Mouse (Mus musculus) ovary, postnatal 36 days (tissue): ENCODE data around the gene Adra1b.
A peak's percentile ranks its signal among the peaks of the same experiment; 100 is the strongest.

Source experiments
- DNase-seq: peaks from one replicate; pipeline ENCODE4 v3.0.0; 2022; ENCODE audit warnings: low spot score, mixed read lengths

The Adra1b gene

DNA sequence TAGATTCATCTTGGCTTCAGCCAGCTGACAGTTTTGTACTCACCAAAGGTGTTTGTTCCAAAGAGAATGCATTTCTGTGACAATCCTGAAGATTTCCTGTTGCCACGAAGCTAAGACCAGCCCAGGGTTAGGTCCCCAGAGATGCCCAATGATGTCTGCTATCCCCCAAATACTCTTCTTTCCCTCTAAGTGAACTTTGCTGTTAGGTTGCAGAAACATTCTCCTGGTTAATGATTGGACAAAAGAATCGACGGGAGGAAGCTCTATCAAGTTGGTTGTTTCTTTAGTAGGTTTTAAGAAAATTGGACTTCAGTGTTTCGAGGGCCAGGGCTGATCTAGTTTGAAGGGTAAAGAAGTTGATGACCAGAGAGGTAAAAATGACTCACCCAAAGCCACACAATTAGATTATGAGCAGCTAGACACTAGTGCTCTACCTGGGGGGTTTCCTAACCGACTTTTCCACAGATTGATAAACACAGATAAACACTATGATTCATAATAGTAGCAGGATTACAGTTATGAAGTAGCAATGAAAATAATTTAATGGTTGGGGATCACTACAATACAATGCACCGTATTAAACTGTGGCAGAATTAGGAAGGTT lies at the start of gene Adra1b:
Gene Adra1b (minus strand): TSS at position 160 of the 604 bp plus-strand sequence.
- DNase-seq: no peak

DNA sequence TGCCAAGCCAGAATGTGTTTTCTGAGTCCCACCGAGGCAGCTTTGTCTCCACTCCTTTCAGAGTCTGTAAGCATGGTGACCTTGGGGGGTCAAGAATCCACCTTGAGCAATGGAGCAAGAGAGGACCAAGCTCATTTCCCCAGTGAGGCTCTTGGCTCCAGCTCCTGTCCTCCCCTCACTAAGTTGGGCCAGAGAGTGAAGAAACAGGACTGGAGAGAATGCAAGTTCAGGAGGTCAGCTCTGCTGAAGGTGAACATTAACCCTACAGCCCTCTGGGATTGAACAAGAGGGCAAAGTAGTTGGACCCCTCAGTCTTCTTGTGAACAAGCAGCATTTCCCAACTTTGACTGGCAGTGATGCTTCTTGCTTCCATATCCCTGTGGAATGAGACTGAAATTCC lies 49.3 kb upstream of the Adra1b start:
- DNase-seq: no peak

DNA sequence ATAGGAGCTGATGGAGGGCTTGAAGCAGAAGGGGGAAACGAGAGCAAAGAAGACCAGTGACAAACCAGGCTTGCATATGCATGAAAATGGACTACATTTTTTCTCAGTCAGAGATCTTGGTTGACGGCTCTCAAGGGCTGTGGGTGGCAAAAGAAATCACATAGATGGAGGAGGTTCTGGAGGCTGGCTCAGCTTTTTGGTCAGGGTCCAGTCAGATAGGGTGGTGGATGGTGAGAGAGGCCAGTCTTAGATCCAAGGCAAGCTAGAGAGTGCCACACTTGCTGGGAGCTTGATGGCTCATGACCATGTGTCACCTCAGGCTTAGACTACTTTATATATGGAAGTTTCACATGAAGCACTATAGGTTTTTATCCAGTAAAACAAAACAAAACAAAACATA lies 42.8 kb upstream of the Adra1b start:
- no peak for DNase-seq

GRCm38 (mm10) chr11:43943167-43943566 lies 42.2 kb upstream of the Adra1b start:
- no peak for DNase-seq

DNA sequence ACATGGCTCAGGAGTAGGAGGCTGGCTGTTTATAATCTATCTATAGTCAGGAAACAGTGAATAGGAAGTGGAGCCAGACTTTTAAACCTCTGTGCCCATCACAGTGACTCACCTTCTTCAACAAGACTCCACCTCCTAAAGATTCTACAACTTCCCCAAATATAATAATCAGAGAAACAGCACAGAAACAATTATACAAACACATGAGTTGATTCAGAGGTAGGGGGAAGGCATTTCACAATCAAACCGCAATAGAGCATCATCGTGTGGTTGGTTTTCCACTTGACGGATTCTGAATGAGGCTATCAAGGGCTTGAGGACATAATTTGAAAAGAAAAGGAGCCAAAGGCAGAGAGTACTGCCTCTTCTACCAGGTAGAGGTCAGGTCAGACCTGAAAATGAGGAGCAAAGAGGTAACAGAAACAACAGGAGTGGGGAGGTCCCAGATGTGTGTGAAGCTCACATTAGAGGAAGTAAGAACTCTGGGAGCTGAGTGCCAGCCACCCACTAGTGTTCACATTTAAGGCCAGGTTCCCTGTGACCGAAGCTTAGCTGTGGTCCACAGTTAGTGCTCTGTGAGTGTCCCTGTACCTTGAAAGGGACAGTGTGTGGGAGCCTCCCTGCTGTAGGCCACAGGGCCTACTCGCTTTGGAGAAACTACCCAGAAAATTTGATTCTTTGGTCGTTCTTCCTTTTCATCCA lies 39.6 kb upstream of the Adra1b start:
- DNase-seq: no peak

- no peak for DNase-seq
These were observed 35.0 kb upstream of the Adra1b start for GRCm38 (mm10) chr11:43936023-43936422.

- no peak for DNase-seq
These were observed 32.5 kb upstream of the Adra1b start for GRCm38 (mm10) chr11:43933480-43933879.

- DNase-seq: no peak
These were observed 32.0 kb upstream of the Adra1b start for GRCm38 (mm10) chr11:43933000-43933399.

DNA sequence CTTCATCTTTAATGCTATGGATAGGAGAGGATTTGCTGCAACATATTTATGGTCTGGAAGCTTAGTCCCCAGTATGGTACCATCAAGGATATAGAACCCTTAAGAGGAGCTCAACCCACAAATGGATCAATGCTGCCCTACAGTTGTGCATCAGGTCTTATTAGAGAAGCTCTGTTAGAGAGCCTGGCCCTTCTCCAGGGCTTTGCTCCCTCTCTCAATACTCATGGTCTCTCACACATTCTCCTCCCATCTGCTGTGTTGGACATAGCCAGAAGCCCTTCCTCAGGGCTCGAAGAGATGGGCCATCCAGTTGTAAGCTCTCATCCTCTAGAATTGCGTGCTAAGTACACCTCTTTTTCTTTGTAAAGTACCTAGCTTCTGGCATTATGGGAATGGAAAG lies 29.2 kb upstream of the Adra1b start:
- no peak for DNase-seq

GRCm38 (mm10) chr11:43929706-43930105 lies 28.7 kb upstream of the Adra1b start:
- DNase-seq: no peak

DNA sequence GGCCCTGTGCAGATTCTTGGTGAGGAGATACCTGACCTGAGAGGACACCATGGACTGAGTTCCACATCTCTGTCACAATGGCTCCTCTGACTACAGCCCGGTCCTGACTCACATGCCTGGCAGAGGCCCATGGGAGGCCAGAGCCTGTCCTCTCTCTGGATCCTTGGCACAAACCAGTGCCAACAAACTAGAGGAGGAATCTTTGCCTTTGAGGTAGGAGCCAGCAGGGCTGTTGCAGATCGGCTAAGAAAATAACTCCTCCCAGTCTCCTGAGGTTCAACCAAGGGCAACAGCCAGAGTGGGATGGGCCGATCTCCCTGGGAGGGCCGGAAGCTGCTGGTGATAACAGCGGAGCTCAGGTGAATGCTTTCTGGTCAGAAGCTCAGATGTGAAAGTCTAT lies 28.2 kb upstream of the Adra1b start:
- peak; percentile 52 for DNase-seq

GRCm38 (mm10) chr11:43927133-43927815 lies 26.3 kb upstream of the Adra1b start:
- DNase-seq: no peak

DNA sequence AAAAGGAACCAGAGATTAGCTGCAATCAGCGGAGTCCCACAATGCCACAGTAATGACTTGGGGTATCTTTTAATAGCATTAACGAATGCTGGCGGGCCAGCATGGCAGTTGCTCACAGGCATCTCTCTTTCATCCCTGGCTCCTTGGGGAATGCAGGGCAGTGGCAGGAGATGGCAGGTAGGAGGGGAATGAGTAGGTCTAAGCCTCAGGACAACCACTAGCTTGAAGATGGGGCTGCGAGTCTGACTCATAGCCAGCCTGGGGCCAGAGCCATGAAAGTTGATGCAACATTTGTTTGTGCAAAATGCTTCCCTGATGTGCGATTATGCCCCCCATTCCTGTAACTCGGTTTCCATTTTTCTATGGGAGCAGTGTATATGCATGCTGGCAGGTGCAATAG lies 25.2 kb upstream of the Adra1b start:
- DNase-seq: no peak

DNA sequence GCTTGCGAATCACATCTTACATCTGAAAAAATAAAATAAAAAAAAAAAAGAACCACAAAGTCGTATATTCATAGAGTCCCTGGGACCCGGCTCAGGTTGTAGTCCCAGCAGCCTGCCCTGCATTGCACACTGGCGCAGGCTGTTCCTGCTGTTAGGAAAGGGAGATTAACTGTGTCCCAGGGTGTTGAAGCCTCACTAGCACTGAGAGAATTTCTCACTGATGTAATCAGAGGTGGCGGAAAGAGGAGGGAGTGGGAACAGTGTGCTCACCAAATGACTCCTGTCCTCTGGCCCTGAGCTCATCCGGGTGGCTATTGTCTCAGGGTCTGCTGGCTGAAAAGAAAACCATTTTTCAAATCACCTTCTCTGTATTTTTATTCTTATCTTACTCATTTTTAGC lies 24.6 kb upstream of the Adra1b start:
- no peak for DNase-seq

DNA sequence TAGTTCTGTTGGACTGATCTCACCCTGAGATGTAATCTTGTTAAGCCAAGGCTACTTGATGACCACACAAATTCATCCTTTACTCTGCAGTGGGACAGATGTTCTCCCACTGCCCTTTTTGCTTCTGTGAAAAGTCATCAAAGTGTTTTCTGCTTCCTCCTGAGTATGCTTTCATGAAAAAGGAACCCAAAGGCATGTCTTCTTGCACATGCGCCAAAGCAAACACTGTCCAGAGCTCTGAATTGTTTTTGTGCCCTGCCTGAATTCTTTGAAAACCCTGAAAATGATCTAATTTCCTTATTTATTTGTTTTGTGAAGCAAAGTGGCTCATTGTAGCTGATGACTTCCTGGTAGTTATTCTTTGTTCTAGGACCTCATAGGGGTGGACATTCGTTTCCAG lies 20.7 kb upstream of the Adra1b start:
- no peak for DNase-seq

GRCm38 (mm10) chr11:43919492-43920055 lies 18.6 kb upstream of the Adra1b start:
- no peak for DNase-seq

- DNase-seq: no peak
These were observed 13.8 kb upstream of the Adra1b start for GRCm38 (mm10) chr11:43914552-43915447.

DNA sequence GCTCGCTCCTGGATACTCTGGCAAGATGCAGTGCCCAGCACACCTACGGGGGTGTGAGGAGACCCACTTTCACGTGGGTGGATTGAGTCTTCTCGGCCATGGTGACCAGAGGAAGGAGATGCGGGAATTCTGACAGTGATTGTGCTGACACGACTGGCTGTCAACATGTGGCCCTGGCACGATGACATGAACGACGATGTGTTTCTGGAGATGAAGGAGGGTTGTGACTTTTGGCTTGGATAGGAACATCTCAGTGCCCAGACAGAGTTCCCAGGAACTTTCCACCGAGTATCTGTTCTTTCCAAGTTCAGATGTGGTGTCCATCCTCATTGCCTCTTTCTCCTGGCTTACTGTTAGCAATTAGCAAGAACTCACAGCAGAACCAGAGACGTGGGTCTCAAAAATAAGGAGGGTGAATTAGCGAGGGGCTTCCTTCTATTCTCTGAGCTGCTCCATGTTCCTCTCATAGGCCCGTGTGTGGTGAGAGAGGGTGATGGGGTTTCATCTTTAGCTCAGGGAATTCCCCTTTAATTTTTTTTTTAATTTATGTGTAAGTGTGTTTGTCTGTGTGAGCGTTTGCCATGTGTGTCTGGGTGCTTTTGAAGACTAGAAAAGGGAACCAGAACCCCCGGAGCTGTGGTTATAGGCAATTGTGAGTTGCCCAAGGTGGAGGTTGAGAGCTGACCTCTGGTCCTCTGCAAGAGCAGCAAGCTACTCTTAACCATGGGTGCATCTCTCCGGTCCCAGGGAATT lies 11.3 kb upstream of the Adra1b start:
- DNase-seq: no peak

DNA sequence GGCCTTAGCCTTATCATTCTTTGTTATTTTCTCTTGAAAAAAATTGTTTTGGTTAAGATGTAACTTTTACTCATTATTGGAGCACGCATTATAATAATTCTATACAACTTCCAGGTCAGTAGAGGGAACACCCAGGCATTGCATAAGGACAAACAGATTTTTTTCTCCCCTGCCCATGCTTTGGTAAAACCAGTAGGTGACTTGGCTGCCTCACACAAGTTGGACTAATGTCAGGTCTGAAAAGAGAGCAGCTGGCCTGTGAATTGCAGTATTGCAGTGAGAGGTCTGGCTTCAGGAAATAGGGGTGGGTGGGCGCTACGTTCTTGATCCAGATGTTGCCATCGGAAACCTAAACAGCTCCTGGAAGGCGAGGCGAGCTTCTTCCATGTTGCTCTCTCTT lies 10.6 kb upstream of the Adra1b start:
- no peak for DNase-seq

DNA sequence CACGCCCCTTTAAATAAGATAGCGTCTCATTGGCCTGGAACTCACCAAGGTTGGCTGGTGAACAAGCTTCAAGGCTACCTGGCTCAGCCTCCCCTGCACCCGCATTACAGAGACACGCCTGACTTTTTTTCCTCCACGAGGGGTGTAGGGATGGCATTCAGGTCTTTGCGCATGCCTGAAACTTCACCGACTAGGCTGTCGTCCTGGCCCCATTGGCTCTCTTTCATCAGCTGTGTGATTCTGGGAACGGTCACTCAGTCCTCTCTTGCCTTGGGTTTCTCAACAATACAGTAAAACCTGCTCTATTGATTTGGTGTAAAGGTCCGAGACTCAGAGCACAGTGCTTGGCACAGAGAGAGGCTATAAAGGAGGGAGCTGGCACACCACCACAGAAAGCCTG lies 2.3 kb upstream of the Adra1b start:
- no peak for DNase-seq

- DNase-seq: no peak
These were observed 1.3 kb downstream of the Adra1b start for GRCm38 (mm10) chr11:43899696-43900095.
